Mouse (Mus musculus) stomach, embryonic 16.5 days (tissue): ENCODE measurements at regions not wholly inside any gene's neighbourhood (a gene's known extent, or its start where the extent isn't known, plus 50 kb on each side); places are given as distances from the start of the nearest gene placed in this dataset.

ENCODE experiments used
- ATAC-seq: fragments of 200-750 bp; cut with Nextera tagmentation; 2 replicates; pipeline ENCODE4 v1.8.0; 2017; ENCODE audit warnings: moderate number of reproducible peaks, moderate TSS enrichment; ENCODE audit not compliant: insufficient read depth, low FRiP score
- H3K27ac ChIP-seq: fragments of 300-500 bp; sonication (generic); 2 replicates; pipeline ENCODE4 v1.5.1; 2014; ENCODE audit warnings: low read length
- H3K27me3 ChIP-seq: fragments of 300-500 bp; sonication (generic); 2 replicates; pipeline ENCODE4 v1.6.1; 2014; ENCODE audit warnings: low read length, control low read depth, mixed read lengths; ENCODE audit not compliant: control insufficient read depth, insufficient read depth
- H3K36me3 ChIP-seq: fragments of 300-500 bp; sonication (generic); 2 replicates; pipeline ENCODE4 v1.6.1; 2014; ENCODE audit warnings: low read length; ENCODE audit not compliant: control insufficient read depth, insufficient read depth
- H3K4me1 ChIP-seq: fragments of 300-500 bp; sonication (generic); 2 replicates; pipeline ENCODE4 v1.6.1; 2014; ENCODE audit warnings: low read length, control low read depth, mixed read lengths; ENCODE audit not compliant: control insufficient read depth, insufficient read depth
- H3K4me2 ChIP-seq: fragments of 300-500 bp; sonication (generic); 2 replicates; pipeline ENCODE4 v1.6.1; 2014; ENCODE audit warnings: low read depth, low read length, mixed read lengths
- H3K4me3 ChIP-seq: fragments of 300-500 bp; sonication (generic); replicated peaks from 2 replicates; pipeline ENCODE4 v1.5.1; 2014; ENCODE audit warnings: mild to moderate bottlenecking, low read length
- H3K9ac ChIP-seq: fragments of 300-500 bp; sonication (generic); 2 replicates; pipeline ENCODE4 v1.6.1; 2014; ENCODE audit warnings: low read length
- H3K9me3 ChIP-seq: fragments of 300-500 bp; sonication (generic); replicated peaks from 2 replicates; pipeline ENCODE4 v1.6.1; 2016; ENCODE audit warnings: low read length, control low read depth; ENCODE audit not compliant: control insufficient read depth
- WGBS: fragments of 180-500 bp; shearing (Covaris S2); extraction: QIAGEN DNeasy Blood & Tissue Kit; methylation state at CpG from one replicate; pipeline ENCODE4 v1.1.7; 2014; 5-methylcytosine and 5-hydroxymethylcytosine counted together

DNA sequence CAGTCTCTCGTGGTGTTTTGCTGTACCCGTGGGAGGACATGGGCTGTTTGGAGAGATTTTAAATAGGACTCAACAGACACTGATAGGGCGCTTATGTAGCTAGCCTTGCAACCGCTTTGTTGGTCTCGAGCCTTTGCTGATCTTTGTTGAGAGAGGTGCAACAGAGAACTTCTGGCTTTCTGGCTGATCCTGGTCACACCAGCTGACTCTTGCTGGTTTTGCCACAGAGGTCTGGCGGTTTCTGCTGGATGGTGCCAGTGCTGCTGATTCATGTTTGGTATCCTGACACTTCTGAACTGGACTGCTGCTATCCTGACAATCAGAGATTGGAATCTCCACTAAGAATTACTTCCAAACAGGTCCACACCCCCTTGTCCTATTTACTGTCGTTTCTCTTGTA is 102.1 kb upstream of the Sh3bp4 start:
- Histone ChIP-seq H3K9me3 (0 out of 2 replicates have a peak, but pooled peaks cover 3% of the 10 kb centered on the region), H3K36me3 (no peaks in the 10 kb centered on the region), H3K4me3 (no peak overlapping the region), H3K9ac (no peak overlapping the region), H3K27ac (peak overlapping the region; percentile 22; the same call in 1 of the 2 replicates), H3K4me2 (no peak overlapping the region), H3K4me1 (no peaks in the 10 kb centered on the region; the same call in 1 of the 2 replicates), H3K27me3 (no peaks in the 10 kb centered on the region)
- no peak for ATAC-seq
- 69% methylated on average over 7 of the region's 7 CpGs for WGBS

DNA sequence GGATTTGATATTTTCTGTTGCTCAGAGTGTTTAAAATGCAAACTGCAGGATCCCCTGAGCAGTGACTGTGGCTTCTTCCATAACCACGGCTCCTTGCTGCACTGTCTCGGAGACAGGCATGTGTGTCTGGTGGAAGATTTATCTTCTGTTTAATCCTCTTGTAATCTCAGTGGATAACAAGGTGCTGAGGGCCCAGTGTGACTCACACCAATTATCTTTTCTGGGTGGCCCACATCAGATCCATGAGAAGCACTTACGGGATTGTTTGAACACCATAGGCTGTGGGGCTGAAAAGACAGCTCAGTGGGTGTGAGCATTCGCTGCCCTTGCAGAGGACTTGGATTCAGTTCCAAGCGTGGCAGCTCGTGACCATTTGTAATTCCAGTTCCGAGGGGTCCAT is 101.2 kb upstream of the Sh3bp4 start:
- H3K9ac ChIP-seq = no peak overlapping the region
- no peaks in the 10 kb centered on the region; the same call in 1 of the 2 replicates for H3K4me1 ChIP-seq
- 53% methylated on average over 7 of the region's 7 CpGs for WGBS
- ATAC-seq = no peak
- no peaks in the 10 kb centered on the region for H3K27me3 ChIP-seq
- no peaks in the 10 kb centered on the region for H3K36me3 ChIP-seq
- H3K9me3 ChIP-seq = no peaks in the 10 kb centered on the region
- H3K4me3 ChIP-seq = no peak overlapping the region
- H3K27ac ChIP-seq = no peak overlapping the region
- no peak overlapping the region for H3K4me2 ChIP-seq

DNA sequence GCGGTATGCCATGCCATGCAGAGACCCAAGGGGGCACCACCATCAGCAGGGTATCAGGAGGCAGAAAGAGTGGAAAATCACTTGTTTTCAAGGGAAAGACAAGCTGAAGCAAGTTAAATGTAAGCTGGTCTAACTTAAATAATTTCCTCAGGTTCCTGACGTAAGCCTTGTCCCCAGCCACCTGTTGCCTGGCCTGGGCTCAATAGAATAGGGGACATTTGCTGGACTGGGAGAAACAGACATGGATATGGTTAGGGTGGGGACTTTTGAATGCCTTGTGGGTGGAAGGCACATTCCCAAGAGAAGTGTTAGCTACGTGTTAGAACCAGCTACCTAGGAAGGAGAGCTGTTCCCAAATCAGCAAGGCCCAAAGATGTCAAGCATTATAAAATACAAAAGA is 100.6 kb upstream of the Sh3bp4 start:
- Histone ChIP-seq H3K4me1 (no peaks in the 10 kb centered on the region; the same call in 1 of the 2 replicates), H3K27ac (no peak overlapping the region), H3K36me3 (no peaks in the 10 kb centered on the region), H3K27me3 (no peaks in the 10 kb centered on the region), H3K4me3 (no peak overlapping the region), H3K9ac (no peak overlapping the region), H3K9me3 (no peaks in the 10 kb centered on the region), H3K4me2 (no peak overlapping the region)
- ATAC-seq = no peak
- WGBS = 85% methylated on average over 3 of the region's 3 CpGs

DNA sequence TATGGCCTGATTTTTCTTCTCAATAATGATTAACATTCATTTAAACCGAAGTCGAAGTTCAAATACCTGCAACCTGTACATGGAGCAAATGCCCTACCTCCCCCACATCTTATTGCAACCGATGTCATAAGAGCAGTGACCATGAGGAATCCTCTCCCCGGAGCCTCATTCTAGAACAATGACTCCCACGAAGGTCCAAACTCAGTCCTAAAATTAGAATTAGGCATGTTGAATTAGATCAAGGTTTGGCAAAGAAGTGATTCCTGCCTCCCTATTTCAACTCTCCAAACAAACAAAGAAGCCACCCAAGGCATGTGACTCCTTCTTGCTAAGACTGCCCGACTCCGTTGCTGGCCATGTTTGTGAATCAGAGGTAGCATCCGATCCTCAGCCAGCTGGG is 94.1 kb upstream of the Sh3bp4 start:
- H3K27ac ChIP-seq = no peak overlapping the region
- H3K4me3 ChIP-seq = no peak overlapping the region
- no peak for ATAC-seq
- H3K4me1 ChIP-seq = no peaks in the 10 kb centered on the region
- WGBS = 88% methylated on average over 8 of the region's 8 CpGs
- H3K36me3 ChIP-seq = no peaks in the 10 kb centered on the region
- H3K27me3 ChIP-seq = no peaks in the 10 kb centered on the region
- no peaks in the 10 kb centered on the region for H3K9me3 ChIP-seq
- H3K4me2 ChIP-seq = no peak overlapping the region
- no peak overlapping the region for H3K9ac ChIP-seq

DNA sequence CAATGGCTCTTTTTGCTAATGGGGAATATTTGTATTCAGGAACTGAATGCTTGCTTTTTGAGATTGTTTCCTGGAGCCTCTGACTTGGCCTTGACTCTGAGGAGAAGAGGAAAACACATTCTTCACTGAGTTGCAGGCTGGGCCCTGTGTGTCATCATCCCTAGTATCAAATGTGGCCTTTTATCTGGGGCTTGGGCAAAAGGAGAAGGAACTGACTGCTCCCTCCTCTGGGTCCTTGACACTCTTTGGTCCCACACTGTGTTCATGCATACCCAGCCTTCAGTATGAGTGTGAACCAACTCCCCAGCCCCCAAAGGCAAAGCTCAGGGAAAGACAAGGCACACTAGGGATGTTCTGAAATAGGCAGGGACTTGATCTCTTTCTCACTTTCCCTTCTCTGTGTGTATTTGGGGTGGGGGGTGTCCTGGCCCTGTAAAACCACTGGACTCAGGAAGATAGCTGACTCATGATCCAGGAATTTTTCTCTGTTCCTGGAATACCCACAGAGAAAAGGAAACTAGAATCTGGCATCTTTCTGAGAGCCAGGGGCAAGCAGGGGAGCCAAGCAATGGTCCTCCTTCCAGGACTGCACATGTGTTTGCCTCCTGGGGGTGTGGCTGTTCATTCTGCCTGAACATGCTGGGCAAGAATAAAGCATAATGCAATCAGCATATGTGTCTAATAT is 82.1 kb upstream of the Sh3bp4 start:
- Histone ChIP-seq H3K4me2 (no peak overlapping the region), H3K9me3 (no peaks in the 10 kb centered on the region), H3K9ac (no peak overlapping the region), H3K36me3 (no peaks in the 10 kb centered on the region), H3K27ac (no peak overlapping the region), H3K27me3 (no peaks in the 10 kb centered on the region), H3K4me1 (no peaks in the 10 kb centered on the region), H3K4me3 (no peak overlapping the region)
- no peak for ATAC-seq

DNA sequence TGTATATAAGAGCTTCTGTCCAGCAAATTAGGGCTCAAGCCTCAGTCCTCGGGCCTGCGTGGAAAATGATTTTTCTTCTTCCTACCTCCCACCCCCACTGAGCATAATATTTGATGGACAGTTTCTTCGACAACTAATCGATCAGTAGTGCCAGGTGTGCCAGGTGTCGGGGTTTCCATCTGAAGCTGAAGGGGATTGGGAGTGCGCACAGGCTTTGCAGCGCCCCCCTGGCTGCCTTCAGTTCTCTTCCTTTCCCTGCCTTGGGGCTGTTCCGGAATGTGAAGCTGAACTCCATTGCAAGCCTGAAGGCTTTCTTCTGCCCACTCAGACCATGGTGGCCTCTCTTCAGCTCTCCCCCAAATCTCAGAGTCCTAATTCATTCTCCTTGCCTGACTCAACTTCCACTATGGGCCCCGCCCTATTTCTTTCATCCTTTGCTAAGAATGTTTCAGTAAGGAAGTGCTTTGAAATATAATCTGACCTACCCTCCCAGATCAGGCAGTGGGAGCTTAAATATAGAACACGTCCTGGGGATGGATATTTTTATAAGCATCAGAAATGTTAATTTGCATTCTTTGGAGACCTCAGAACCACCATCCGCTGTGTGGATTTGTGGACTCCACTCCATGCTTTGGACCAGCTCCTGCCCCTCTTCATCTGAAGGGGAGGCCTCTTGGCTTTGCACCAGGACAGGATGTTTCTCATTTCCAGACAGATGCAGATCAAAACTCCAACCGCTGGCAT is 75.5 kb upstream of the Sh3bp4 start:
- H3K4me3 ChIP-seq = no peak overlapping the region
- H3K36me3 ChIP-seq = no peaks in the 10 kb centered on the region
- 61% methylated on average over 12 of the region's 12 CpGs for WGBS
- 0 out of 2 replicates have a peak, but pooled peaks have one; percentile 17 for ATAC-seq
- H3K4me2 ChIP-seq = no peak overlapping the region
- H3K9ac ChIP-seq = no peak overlapping the region
- H3K9me3 ChIP-seq = no peaks in the 10 kb centered on the region
- H3K4me1 ChIP-seq = peaks cover 10% of the 10 kb centered on the region
- no peak overlapping the region for H3K27ac ChIP-seq
- no peaks in the 10 kb centered on the region for H3K27me3 ChIP-seq

DNA sequence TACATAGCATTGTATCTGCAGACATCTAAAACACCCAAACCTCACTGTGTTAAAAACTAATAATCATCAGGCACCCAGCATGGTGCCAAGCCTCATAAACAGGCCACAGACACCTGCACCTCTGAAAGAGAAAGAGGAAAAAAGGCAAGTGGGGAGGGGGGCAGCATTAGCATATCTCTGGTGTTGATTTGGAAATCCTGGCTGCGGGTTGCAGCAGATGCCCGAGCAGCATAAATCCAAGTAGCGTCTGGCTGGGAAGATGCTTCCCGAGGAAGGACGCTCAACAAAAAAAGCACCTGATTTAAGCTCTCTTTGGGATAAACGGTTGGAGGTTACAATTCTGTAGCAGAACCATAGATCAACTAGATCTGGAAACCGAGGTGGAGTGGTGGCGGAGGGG is 74.3 kb upstream of the Sh3bp4 start:
- Histone ChIP-seq H3K4me3 (no peak overlapping the region), H3K9me3 (no peaks in the 10 kb centered on the region), H3K4me1 (peaks cover 10% of the 10 kb centered on the region), H3K9ac (no peak overlapping the region), H3K36me3 (no peaks in the 10 kb centered on the region), H3K27me3 (no peaks in the 10 kb centered on the region), H3K27ac (no peak overlapping the region), H3K4me2 (no peak overlapping the region)
- WGBS = 47% methylated on average over 8 of the region's 8 CpGs
- ATAC-seq = no peak

DNA sequence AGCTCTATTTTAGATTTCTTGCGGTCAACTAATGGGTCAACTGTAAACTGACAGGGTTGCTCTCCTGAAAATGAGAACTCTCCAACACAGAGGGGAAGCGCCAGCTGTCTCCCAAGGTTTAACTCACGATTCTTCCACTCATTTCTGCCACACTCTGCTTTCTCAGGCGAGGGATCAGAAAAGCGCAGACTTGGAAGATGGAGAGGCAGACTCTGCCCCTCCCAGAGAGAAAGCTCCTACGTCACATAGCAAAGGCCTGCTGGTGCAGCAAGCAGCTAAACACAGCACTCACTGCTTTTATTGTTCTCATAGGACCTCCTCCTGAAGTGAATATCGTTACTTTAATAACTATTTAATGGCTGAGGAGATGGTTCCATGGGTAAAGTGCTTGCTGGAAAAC is 73.6 kb upstream of the Sh3bp4 start:
- 65% methylated on average over 7 of the region's 7 CpGs for WGBS
- H3K36me3 ChIP-seq = no peaks in the 10 kb centered on the region
- no peak overlapping the region for H3K4me3 ChIP-seq
- H3K27me3 ChIP-seq = no peaks in the 10 kb centered on the region
- H3K9ac ChIP-seq = no peak overlapping the region
- no peak for ATAC-seq
- H3K4me1 ChIP-seq = peaks cover 10% of the 10 kb centered on the region
- H3K9me3 ChIP-seq = no peaks in the 10 kb centered on the region
- H3K27ac ChIP-seq = no peak overlapping the region
- H3K4me2 ChIP-seq = no peak overlapping the region

DNA sequence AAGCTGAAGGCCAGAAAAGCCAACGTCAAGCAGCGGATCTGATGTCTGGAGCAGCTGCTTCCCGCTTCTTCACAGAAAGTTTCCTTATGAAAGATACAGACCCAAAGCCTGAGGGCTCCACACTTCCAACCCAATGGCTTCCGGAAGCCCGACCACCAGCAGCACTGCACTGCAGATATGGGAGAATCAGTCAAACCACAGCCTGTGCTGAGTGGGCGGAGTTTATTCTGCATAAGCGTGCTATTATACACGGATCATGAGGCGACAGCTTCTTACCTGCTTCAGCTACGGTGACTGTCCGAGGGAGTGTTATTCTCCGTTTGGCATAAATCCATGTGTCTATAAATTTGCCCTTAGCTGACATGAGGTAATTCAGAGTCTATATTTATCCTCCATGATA is 72.4 kb upstream of the Sh3bp4 start:
- Histone ChIP-seq H3K9me3 (no peaks in the 10 kb centered on the region), H3K4me1 (peaks cover 10% of the 10 kb centered on the region), H3K4me3 (no peak overlapping the region), H3K36me3 (no peaks in the 10 kb centered on the region), H3K4me2 (no peak overlapping the region), H3K9ac (no peak overlapping the region), H3K27ac (no peak overlapping the region), H3K27me3 (no peaks in the 10 kb centered on the region)
- 73% methylated on average over 12 of the region's 12 CpGs for WGBS
- no peak for ATAC-seq
